Mouse (Mus musculus) retina, postnatal 1 day (tissue): Measurements from ENCODE around the gene Dgcr8.

ENCODE experiments used
- DNase-seq: peaks from one replicate; pipeline ENCODE4 v3.0.0-alpha.2; 2012

Dgcr8 gene

GRCm38 (mm10) chr16:18217579-18217978 is 71.5 kb downstream of the Dgcr8 start, which contains the start of gene Ccdc188:
Gene Ccdc188, plus strand, starts transcription at chr16:18217879.
- no peak for DNase-seq

GRCm38 (mm10) chr16:18214858-18215257 is 74.2 kb downstream of the Dgcr8 start:
- no peak for DNase-seq

GRCm38 (mm10) chr16:18213689-18214088 is 75.4 kb downstream of the Dgcr8 start:
- DNase-seq = peak; percentile 94

- peak; percentile 89 for DNase-seq
Observed at GRCm38 (mm10) chr16:18211417-18212171, 77.5 kb downstream of the Dgcr8 start.

- peak; percentile 81 for DNase-seq
Observed at GRCm38 (mm10) chr16:18210701-18211416, 78.2 kb downstream of the Dgcr8 start.
